Mouse (Mus musculus) erythroblast, embryonic 14.5 days (primary cell): ENCODE measurements around the gene Usp28.

Experiments used
- GATA1 ChIP-seq: IDR thresholded peaks from 2 replicates; pipeline ENCODE4 v1.6.1; 2012; ENCODE audit warnings: low read length, inconsistent platforms, mixed read lengths
- TAL1 ChIP-seq: IDR thresholded peaks from 3 replicates; pipeline ENCODE4 v1.6.1; 2012; ENCODE audit warnings: low read length, inconsistent platforms, mixed read lengths

GRCm38 (mm10) chr9:49087317-49087716, 102.1 kb downstream of the Usp28 start:
- TF ChIP-seq GATA1 (no peak), TAL1 (no peak)
